Mouse (Mus musculus): ENCODE results near the gene Pdpk1. TPM values are rescaled to one million over a fixed set of nuclear protein-coding genes. Genes with fewer than 3 reads are reported as not detected.

Pdpk1 gene
- total and polyA plus RNA-seq, 3 experiments, result 18.3 to 26.9 (median 19.0) TPM

DNA sequence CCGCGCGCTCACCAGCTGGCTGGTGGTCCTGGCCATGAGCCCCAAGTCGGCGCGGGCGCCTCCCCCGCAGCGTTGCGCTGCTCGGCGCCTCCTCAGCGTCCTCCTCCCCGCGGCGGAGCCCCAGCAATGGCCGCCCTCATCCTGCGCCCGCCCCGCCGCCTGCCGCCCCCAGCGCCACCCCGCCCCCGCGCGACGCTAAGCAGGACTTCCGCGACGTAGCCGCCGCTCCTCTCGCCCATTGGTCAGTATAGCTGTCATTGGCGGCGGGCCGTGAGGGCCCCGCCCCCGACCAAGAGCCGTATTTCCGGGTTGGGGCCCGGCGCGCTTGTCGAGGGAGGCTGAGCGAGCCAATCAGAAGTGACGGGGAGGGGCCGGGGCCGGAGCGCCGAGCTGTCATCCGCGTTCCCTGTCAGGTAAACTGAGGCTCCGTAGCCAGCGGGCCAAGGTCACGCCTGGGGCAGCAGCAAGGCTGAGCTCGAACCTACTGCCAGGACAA is 9.3 kb downstream of the Pdpk1 start (continued):
- TF ChIP-seq MAZ (IDR thresholded peaks at IDR 0.05; ENCODE audit: low read depth, low read length) (peak; percentile 90; the same call in 1 of the 2 replicates), POLR2AphosphoS5 (IDR thresholded peaks at IDR 0.05; ENCODE audit: borderline replicate concordance, low read depth, low read length) (no peak)

- Histone ChIP-seq H3K4me1 (ENCODE audit: control insufficient read depth in 1 of 2, insufficient read depth in 2 of 2, low read length in 2 of 2) (peaks cover 9 to 16% of the 10 kb centered on the region in 2 experiments), H3K36me3 (ENCODE audit: control insufficient read depth in 1 of 2, insufficient read depth in 2 of 2, low read length in 2 of 2) (peaks cover 0 to 16% of the 10 kb centered on the region in 2 experiments; a peak in 2 of 4 replicates), H3K27me3 (ENCODE audit: control insufficient read depth in 1 of 2, insufficient read depth in 2 of 2, low read length in 2 of 2) (no peaks in the 10 kb centered on the region), H3K4me3 (ENCODE audit: control insufficient read depth in 1 of 2, insufficient read depth in 1 of 2, low read depth in 2 of 2, low read length in 2 of 2) (peak overlapping the region; percentile 94 to 100), H3K9ac (ENCODE audit: control insufficient read depth, low read depth, low read length, poor library complexity, severe bottlenecking) (peak overlapping the region; percentile 98), H3K79me2 (ENCODE audit: control insufficient read depth, insufficient read depth, low read length, poor library complexity) (peaks cover 34% of the 10 kb centered on the region), H3K9me3 (replicated peaks; ENCODE audit: insufficient read depth, low read length) (no peaks in the 10 kb centered on the region), H3K27ac (ENCODE audit: control insufficient read depth, low read depth, low read length) (peak overlapping the region; percentile 61)
- peak; percentile 58 for DNase-seq (ENCODE audit: low read depth, low spot score)
- TF ChIP-seq MAX (IDR thresholded peaks at IDR 0.05; ENCODE audit: low read length) (0 out of 2 replicates have a peak, but pooled peaks have one; percentile 51), NRF1 (IDR thresholded peaks at IDR 0.05; ENCODE audit: insufficient read depth, low read depth, low read length, poor library complexity, severe bottlenecking) (0 out of 2 replicates have a peak, but pooled peaks have one; percentile 1), CHD1 (IDR thresholded peaks at IDR 0.05; ENCODE audit: low read depth, low read length) (no peak), SIN3A (IDR thresholded peaks at IDR 0.05; ENCODE audit: low read length) (peak; percentile 20), POLR2A (IDR thresholded peaks at IDR 0.05; ENCODE audit: control insufficient read depth in 1 of 2, insufficient read depth in 1 of 2, low read depth in 1 of 2, low read length in 2 of 2, poor library complexity in 1 of 2) (no peak), ETS1 (IDR thresholded peaks at IDR 0.05; ENCODE audit: low read depth, low read length) (no peak), MXI1 (IDR thresholded peaks at IDR 0.05; ENCODE audit: low read depth, low read length) (0 out of 2 replicates have a peak, but pooled peaks have one; percentile 42), ZC3H11A (IDR thresholded peaks at IDR 0.05; ENCODE audit: low read depth, low read length) (no peak), GATA1 (IDR thresholded peaks at IDR 0.05; ENCODE audit: low read depth, low read length) (no peak), JUND (IDR thresholded peaks at IDR 0.05; ENCODE audit: low read depth, low read length) (no peak), SMC3 (IDR thresholded peaks at IDR 0.05; ENCODE audit: low read depth, low read length) (no peak), TAL1 (IDR thresholded peaks at IDR 0.05; ENCODE audit: low read length) (no peak), RCOR1 (IDR thresholded peaks at IDR 0.05; ENCODE audit: low read depth, low read length) (no peak), NELFE (IDR thresholded peaks at IDR 0.05; ENCODE audit: low read depth, low read length) (no peak), GABPA (IDR thresholded peaks at IDR 0.05; ENCODE audit: low read depth, low read length) (no peak), POLR2AphosphoS5 (IDR thresholded peaks at IDR 0.05; ENCODE audit: borderline replicate concordance, low read depth, low read length) (no peak)
Observed at GRCm38 (mm10) chr17:24140845-24141424, 9.8 kb downstream of the Pdpk1 start.

DNA sequence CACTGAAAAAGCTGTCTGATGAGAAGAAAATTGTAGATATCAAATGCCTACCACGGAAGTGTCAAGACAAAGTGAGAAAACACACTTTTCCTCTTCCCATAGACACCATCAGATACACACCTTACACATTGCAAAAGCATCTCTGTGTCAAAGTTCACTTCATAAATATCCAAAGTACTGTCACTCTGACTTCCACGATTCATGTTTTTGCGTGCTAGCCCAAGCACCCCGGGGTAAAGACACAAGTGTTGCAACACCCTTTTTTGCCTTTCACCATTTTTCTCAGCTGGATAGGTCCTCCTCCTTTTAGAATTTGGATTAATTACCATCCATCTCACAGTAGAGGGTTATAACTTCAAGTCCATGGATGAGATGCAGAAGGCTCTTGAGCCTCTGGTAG is 10.8 kb downstream of the Pdpk1 start:
- no peaks in the 10 kb centered on the region for H3K27me3 ChIP-seq (ENCODE audit: control insufficient read depth in 1 of 2, insufficient read depth in 2 of 2, low read length in 2 of 2)
- no peak overlapping the region for H3K27ac ChIP-seq (ENCODE audit: control insufficient read depth, low read depth, low read length)
- no peak for DNase-seq (ENCODE audit: low read depth, low spot score)
- TF ChIP-seq ZNF384 (IDR thresholded peaks at IDR 0.05; ENCODE audit: low read depth, low read length) (no peak), MAFK (IDR thresholded peaks at IDR 0.05; ENCODE audit: borderline replicate concordance, low read depth, low read length) (no peak), MXI1 (IDR thresholded peaks at IDR 0.05; ENCODE audit: low read depth, low read length) (no peak), JUND (IDR thresholded peaks at IDR 0.05; ENCODE audit: low read depth, low read length) (no peak)
- H3K36me3 ChIP-seq (ENCODE audit: control insufficient read depth in 1 of 2, insufficient read depth in 2 of 2, low read length in 2 of 2), result peaks cover 0 to 16% of the 10 kb centered on the region in 2 experiments; a peak in 2 of 4 replicates
- H3K4me1 ChIP-seq (ENCODE audit: control insufficient read depth in 1 of 2, insufficient read depth in 2 of 2, low read length in 2 of 2), result peaks cover 9 to 16% of the 10 kb centered on the region in 2 experiments
- no peaks in the 10 kb centered on the region for H3K9me3 ChIP-seq (replicated peaks; ENCODE audit: insufficient read depth, low read length)
- H3K79me2 ChIP-seq (ENCODE audit: control insufficient read depth, insufficient read depth, low read length, poor library complexity), result peaks cover 37% of the 10 kb centered on the region
- H3K4me3 ChIP-seq (ENCODE audit: control insufficient read depth in 1 of 2, insufficient read depth in 1 of 2, low read depth in 2 of 2, low read length in 2 of 2), result peak overlapping the region; percentile 94 to 100; a peak in 2 of 4 replicates
- peak overlapping the region; percentile 65 for H3K9ac ChIP-seq (ENCODE audit: control insufficient read depth, low read depth, low read length, poor library complexity, severe bottlenecking)
